Mouse (Mus musculus): ENCODE results near the gene Best1. TPM values are rescaled to one million over a fixed set of nuclear protein-coding genes. Genes with fewer than 3 reads are reported as not detected.
A peak's percentile ranks its signal among the peaks of the same experiment; 100 is the strongest.

The Best1 gene
- polyA plus RNA-seq, 1 experiment, result 0.09 TPM

GRCm38 (mm10) chr19:9982852-9983542 lies 18.4 kb downstream of the Best1 start:
- Histone ChIP-seq H3ac (ENCODE audit: control insufficient read depth, insufficient read length, low read depth) (peak overlapping the region; percentile 86), H3K36me3 (ENCODE audit: control insufficient read depth, insufficient read depth) (peaks cover 32% of the 10 kb centered on the region), H3K27me3 (ENCODE audit: control insufficient read depth, insufficient read depth, insufficient read length) (no peaks in the 10 kb centered on the region), H3K79me2 (ENCODE audit: control insufficient read depth, insufficient read depth) (peaks cover 42% of the 10 kb centered on the region), H3K4me3 (ENCODE audit: insufficient read depth, poor library complexity, severe bottlenecking) (peak overlapping the region; percentile 100), H3K79me3 (ENCODE audit: low read depth) (peaks cover 27% of the 10 kb centered on the region)
- TF ChIP-seq CEBPB (IDR thresholded peaks at IDR 0.05; ENCODE audit: low read depth) (no peak), MYOG (IDR thresholded peaks at IDR 0.05; ENCODE audit: control insufficient read depth, extremely low read depth, insufficient read length) (no peak), FOSL1 (IDR thresholded peaks at IDR 0.05; ENCODE audit: insufficient read depth, low read length, poor library complexity, severe bottlenecking) (no peak), MYOD1 (IDR thresholded peaks at IDR 0.05; ENCODE audit: control insufficient read depth, insufficient read length, low read depth) (no peak), USF1 (IDR thresholded peaks at IDR 0.05; ENCODE audit: low read depth) (peak; percentile 90), MAX (IDR thresholded peaks at IDR 0.05) (peak; percentile 18), CTCF (IDR thresholded peaks at IDR 0.05; ENCODE audit: control insufficient read depth, insufficient read depth, insufficient read length) (no peak)

GRCm38 (mm10) chr19:9982151-9982851 lies 19.1 kb downstream of the Best1 start:
- no peaks in the 10 kb centered on the region for H3K27me3 ChIP-seq (ENCODE audit: control insufficient read depth, insufficient read depth, insufficient read length)
- peak overlapping the region; percentile 100 for H3K4me3 ChIP-seq (ENCODE audit: insufficient read depth, poor library complexity, severe bottlenecking)
- peaks cover 32% of the 10 kb centered on the region for H3K36me3 ChIP-seq (ENCODE audit: control insufficient read depth, insufficient read depth)
- TF ChIP-seq CTCF (IDR thresholded peaks at IDR 0.05; ENCODE audit: control insufficient read depth, insufficient read depth, insufficient read length), result no peak
- TF ChIP-seq MYOG (IDR thresholded peaks at IDR 0.05; ENCODE audit: control insufficient read depth, extremely low read depth, insufficient read length), result no peak
- TF ChIP-seq MAX (IDR thresholded peaks at IDR 0.05), result no peak
- TF ChIP-seq FOSL1 (IDR thresholded peaks at IDR 0.05; ENCODE audit: insufficient read depth, low read length, poor library complexity, severe bottlenecking), result no peak
- no peak for TF ChIP-seq MYOD1 (IDR thresholded peaks at IDR 0.05; ENCODE audit: control insufficient read depth, insufficient read length, low read depth)
- no peak for TF ChIP-seq CEBPB (IDR thresholded peaks at IDR 0.05; ENCODE audit: low read depth)
- TF ChIP-seq USF1 (IDR thresholded peaks at IDR 0.05; ENCODE audit: low read depth), result no peak
- H3K79me2 ChIP-seq (ENCODE audit: control insufficient read depth, insufficient read depth), result peaks cover 42% of the 10 kb centered on the region
- H3ac ChIP-seq (ENCODE audit: control insufficient read depth, insufficient read length, low read depth), result peak overlapping the region; percentile 86
- H3K79me3 ChIP-seq (ENCODE audit: low read depth), result peaks cover 27% of the 10 kb centered on the region

DNA sequence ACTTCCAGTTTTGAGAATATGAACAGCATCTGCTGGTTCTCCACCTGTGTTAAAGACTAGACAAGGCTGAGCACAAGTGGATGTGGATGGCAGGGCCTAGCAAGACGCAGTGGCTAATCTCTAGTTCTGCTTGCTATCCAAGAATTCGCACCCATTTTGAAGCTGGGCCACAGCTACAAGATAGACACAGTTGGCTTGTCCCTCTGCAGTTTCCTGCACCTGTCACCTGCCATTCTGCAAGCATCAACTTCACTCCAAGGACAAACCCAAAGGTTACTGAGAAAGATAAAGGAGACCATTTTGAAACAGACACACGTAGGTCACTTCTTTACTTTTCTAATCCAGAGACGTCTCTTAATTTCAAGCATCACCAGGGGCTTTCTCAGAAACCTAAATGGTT lies 19.8 kb downstream of the Best1 start:
- H3K36me3 ChIP-seq (ENCODE audit: control insufficient read depth, insufficient read depth), result peaks cover 32% of the 10 kb centered on the region
- H3K79me2 ChIP-seq (ENCODE audit: control insufficient read depth, insufficient read depth), result peaks cover 42% of the 10 kb centered on the region
- TF ChIP-seq MYOD1 (IDR thresholded peaks at IDR 0.05; ENCODE audit: control insufficient read depth, insufficient read length, low read depth) (peak; percentile 29), USF1 (IDR thresholded peaks at IDR 0.05; ENCODE audit: low read depth) (no peak)
- H3ac ChIP-seq (ENCODE audit: control insufficient read depth, insufficient read length, low read depth), result peak overlapping the region; percentile 29
- no peak overlapping the region for H3K4me3 ChIP-seq (ENCODE audit: insufficient read depth, poor library complexity, severe bottlenecking)
- H3K79me3 ChIP-seq (ENCODE audit: low read depth), result peaks cover 27% of the 10 kb centered on the region
- no peaks in the 10 kb centered on the region for H3K27me3 ChIP-seq (ENCODE audit: control insufficient read depth, insufficient read depth, insufficient read length)

GRCm38 (mm10) chr19:9980258-9980657 lies 21.2 kb downstream of the Best1 start, which contains the start of gene Fth1:
Fth1 (plus strand) TSS chr19:9980598.
- TF ChIP-seq FOSL1 (IDR thresholded peaks at IDR 0.05; ENCODE audit: insufficient read depth, low read length, poor library complexity, severe bottlenecking), result no peak
- no peak for TF ChIP-seq USF1 (IDR thresholded peaks at IDR 0.05; ENCODE audit: low read depth)
- TF ChIP-seq MYOD1 (IDR thresholded peaks at IDR 0.05; ENCODE audit: control insufficient read depth, insufficient read length, low read depth), result no peak
- TF ChIP-seq MAX (IDR thresholded peaks at IDR 0.05), result no peak
- no peak within 1 kb of the TSS for H3K4me3 ChIP-seq (ENCODE audit: insufficient read depth, poor library complexity, severe bottlenecking)
- H3ac ChIP-seq (ENCODE audit: control insufficient read depth, insufficient read length, low read depth), result no peak within 1 kb of the TSS
- peaks cover 39% of the 10 kb centered on the region for H3K79me2 ChIP-seq (ENCODE audit: control insufficient read depth, insufficient read depth)
- peaks cover 26% of the 10 kb centered on the region for H3K79me3 ChIP-seq (ENCODE audit: low read depth)
- H3K36me3 ChIP-seq (ENCODE audit: control insufficient read depth, insufficient read depth), result peaks cover 24% of the 10 kb centered on the region
- no peaks in the 10 kb centered on the region for H3K27me3 ChIP-seq (ENCODE audit: control insufficient read depth, insufficient read depth, insufficient read length)

DNA sequence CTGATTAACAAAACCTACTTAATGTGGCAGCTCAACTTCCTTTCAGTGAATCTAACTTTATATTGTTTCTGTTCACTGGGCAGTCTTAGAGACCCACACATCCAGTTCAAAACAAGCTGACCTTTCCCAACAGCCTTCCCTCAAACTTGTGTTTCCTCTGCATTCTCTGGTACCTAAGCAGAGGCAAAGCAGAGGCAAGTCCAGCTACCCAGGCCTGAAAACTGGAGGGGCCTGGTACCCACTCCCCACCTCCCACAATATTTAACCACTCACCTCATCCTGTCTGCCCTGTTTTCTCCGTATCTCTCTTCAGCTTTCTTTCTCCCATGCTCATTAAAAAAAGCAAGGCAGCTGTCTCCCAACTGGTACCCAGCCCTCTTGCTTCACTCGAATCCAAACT lies 22.3 kb downstream of the Best1 start:
- Histone ChIP-seq H3K27me3 (ENCODE audit: control insufficient read depth, insufficient read depth, insufficient read length) (no peaks in the 10 kb centered on the region), H3K36me3 (ENCODE audit: control insufficient read depth, insufficient read depth) (peaks cover 13% of the 10 kb centered on the region), H3K79me3 (ENCODE audit: low read depth) (peaks cover 16% of the 10 kb centered on the region), H3K4me3 (ENCODE audit: insufficient read depth, poor library complexity, severe bottlenecking) (no peak overlapping the region), H3K79me2 (ENCODE audit: control insufficient read depth, insufficient read depth) (peaks cover 28% of the 10 kb centered on the region), H3ac (ENCODE audit: control insufficient read depth, insufficient read length, low read depth) (no peak overlapping the region)
- TF ChIP-seq MAX (IDR thresholded peaks at IDR 0.05) (no peak), CEBPB (IDR thresholded peaks at IDR 0.05; ENCODE audit: low read depth) (no peak), MYOG (IDR thresholded peaks at IDR 0.05; ENCODE audit: control insufficient read depth, extremely low read depth, insufficient read length) (no peak), MYOD1 (IDR thresholded peaks at IDR 0.05; ENCODE audit: control insufficient read depth, insufficient read length, low read depth) (no peak), CTCF (IDR thresholded peaks at IDR 0.05; ENCODE audit: control insufficient read depth, insufficient read depth, insufficient read length) (no peak), USF1 (IDR thresholded peaks at IDR 0.05; ENCODE audit: low read depth) (no peak)

Data from C2C12 (cell line).